16 mouse cellular contexts compared by ENCODE assay signal in genomic region chr6:144070461-144070860, GRCm38 (mm10).
DNase-seq lines count a peak whose midpoint lies in the region.
"Had no signal": no experiment of that assay in that cellular context is flagged by ENCODE, and none has a peak within 500 bp of the region (broad histone marks: within the 10 kb centered on the region; RNA-seq: fewer than 3 reads in every experiment).

No protein-coding gene starts in this region.

- DNase-seq in heart, adult 11 months = peak; percentile 49
- DNase-seq in heart, postnatal 4 days = no peak
- peak; percentile 22 for DNase-seq in kidney, adult 9 months
- DNase-seq in kidney, adult 8-10 months = no peak
- peak; percentile 55 for DNase-seq in lung, postnatal 36 days
- DNase-seq in lung, postnatal 25 days (ENCODE audit: low spot score) = no peak
- DNase-seq in embryo, embryonic 11 days = no peak
- DNase-seq: adrenal gland, adult 2 months; adrenal gland, postnatal 10 days; adrenal gland, postnatal 25 days; B cell, adult 2 months; cerebellum, adult 11-12 months; cerebellum, adult 2 months; cerebellum, adult 9-10 months; cerebellum, postnatal 10 days; cerebellum, postnatal 25 days had no signal

Comparison
In these comparisons a context has a peak if more than half of its experiments do, and no peak if none do; other contexts are left out.
1. DNase-seq: peak in heart, adult 11 months (single experiment), kidney, adult 9 months (single experiment) and lung, postnatal 36 days (single experiment); none in heart, postnatal 4 days (single experiment), kidney, adult 8-10 months (0 of 2), lung, postnatal 25 days (single experiment) and embryo, embryonic 11 days (single experiment).